Mouse (Mus musculus): Measurements from ENCODE around the gene Rrp7a.
"Not testable (repeated sequence)": the region's sequence is repeated elsewhere in the genome, so short reads cannot be mapped to it uniquely, and the experiment has no call there.

The Rrp7a gene

GRCm38 (mm10) chr15:83156929-83157666, 34.5 kb upstream of the Rrp7a start:
- DNase-seq, result peak; percentile 75

GRCm38 (mm10) chr15:83155672-83156419, 33.2 kb upstream of the Rrp7a start:
- no peak for DNase-seq

GRCm38 (mm10) chr15:83154309-83154708, 31.7 kb upstream of the Rrp7a start:
- no peak for DNase-seq

GRCm38 (mm10) chr15:83150694-83151093, 28.1 kb upstream of the Rrp7a start:
- DNase-seq, result no peak

GRCm38 (mm10) chr15:83150073-83150442, 27.5 kb upstream of the Rrp7a start:
- no peak for DNase-seq

GRCm38 (mm10) chr15:83149196-83150072, 26.8 kb upstream of the Rrp7a start, which contains the start of gene Poldip3:
Gene Poldip3, minus strand, starts transcription at chr15:83149384.
- peak; percentile 99 for DNase-seq

- no peak for DNase-seq
These were observed 26.2 kb upstream of the Rrp7a start for GRCm38 (mm10) chr15:83148801-83149195.

GRCm38 (mm10) chr15:83148395-83148794, 25.8 kb upstream of the Rrp7a start:
- no peak for DNase-seq

GRCm38 (mm10) chr15:83145541-83145940, 22.9 kb upstream of the Rrp7a start:
- DNase-seq, result no peak

GRCm38 (mm10) chr15:83142861-83143260, 20.3 kb upstream of the Rrp7a start:
- DNase-seq, result no peak

- no peak for DNase-seq
These were observed 13.1 kb upstream of the Rrp7a start for GRCm38 (mm10) chr15:83135654-83136053.

GRCm38 (mm10) chr15:83134671-83135070, 12.1 kb upstream of the Rrp7a start:
- DNase-seq, result no peak

- no peak for DNase-seq
These were observed 7.1 kb upstream of the Rrp7a start for GRCm38 (mm10) chr15:83129530-83130231.

- DNase-seq, result not testable (repeated sequence)
These were observed 4.4 kb upstream of the Rrp7a start for GRCm38 (mm10) chr15:83127037-83127436.

GRCm38 (mm10) chr15:83126582-83126981, 4.0 kb upstream of the Rrp7a start:
- DNase-seq, result no peak

- no peak for DNase-seq
These were observed 2.0 kb upstream of the Rrp7a start for GRCm38 (mm10) chr15:83124625-83125024.

- DNase-seq, result peak; percentile 28
These were observed 664 bp downstream of the Rrp7a start for GRCm38 (mm10) chr15:83121709-83122565.

- peak; percentile 53 for DNase-seq
These were observed 4.2 kb downstream of the Rrp7a start for GRCm38 (mm10) chr15:83118360-83118759.

- no peak for DNase-seq
These were observed 7.5 kb downstream of the Rrp7a start for GRCm38 (mm10) chr15:83115071-83115470.

GRCm38 (mm10) chr15:83114106-83114505, 8.5 kb downstream of the Rrp7a start:
- no peak for DNase-seq

- peak; percentile 76 for DNase-seq
These were observed 9.7 kb downstream of the Rrp7a start for GRCm38 (mm10) chr15:83112898-83113297.

- DNase-seq, result no peak
These were observed 10.7 kb downstream of the Rrp7a start for GRCm38 (mm10) chr15:83111874-83112273.
